ENCODE assay signal across 8 mouse cellular contexts in genomic region chr7:25756011-25756410, GRCm38 (mm10). TPM values are rescaled to one million over a fixed set of nuclear protein-coding genes. Genes with fewer than 3 reads are reported as not detected.
A peak's percentile ranks its signal among the peaks of the same experiment; 100 is the strongest.
DNase-seq lines count a peak whose midpoint lies in the region; ATAC-seq and TF ChIP-seq lines count a peak whose summit lies in the region.

No protein-coding gene starts in this region.

- DNase-seq in G1E (ENCODE audit: low spot score): peak; percentile 78
- peak; percentile 82 to 83 for DNase-seq in cerebellum, adult 2 months
- peak; percentile 87 for DNase-seq in forebrain, postnatal 0 days
- peak; percentile 77 for DNase-seq in layer of hippocampus, adult 9-10 months (ENCODE audit: low spot score)
- peak; percentile 80 for DNase-seq in ovary, postnatal 10 days (ENCODE audit: low spot score)
- peak; percentile 79 to 88 for DNase-seq in thymus, postnatal 10 days (ENCODE audit: low spot score in 2 of 2)

- 0 out of 2 replicates have a peak, but pooled peaks have one; percentile 9 for TF ChIP-seq POLR2A in cerebellum, adult 2 months (IDR thresholded peaks at IDR 0.05; ENCODE audit: borderline replicate concordance, insufficient read depth, low read length)

- peak overlapping the region; percentile 45 for H3K9ac ChIP-seq in forebrain, postnatal 0 days
- peak overlapping the region; percentile 64 for H3K9ac ChIP-seq in lung, embryonic 16.5 days (ENCODE audit: low read length)

- H3K4me2 ChIP-seq in forebrain, postnatal 0 days (ENCODE audit: low read depth): peak overlapping the region; percentile 65
- peak overlapping the region; percentile 93 for H3K4me2 ChIP-seq in lung, embryonic 16.5 days (ENCODE audit: low read depth, low read length)

- peaks cover 29% of the 10 kb centered on the region for H3K4me1 ChIP-seq in G1E (ENCODE audit: insufficient read depth, low read depth, low read length)
- H3K4me1 ChIP-seq in cerebellum, adult 2 months (ENCODE audit: control insufficient read depth, insufficient read depth, low read length): no peaks in the 10 kb centered on the region; the same call in 1 of the 2 replicates
- H3K4me1 ChIP-seq in forebrain, postnatal 0 days (ENCODE audit: insufficient read depth): peaks cover 15% of the 10 kb centered on the region
- peaks cover 15% of the 10 kb centered on the region for H3K4me1 ChIP-seq in lung, embryonic 16.5 days (replicated peaks; ENCODE audit: control insufficient read depth, insufficient read depth, low read length)

- TF ChIP-seq CTCF in G1E (IDR thresholded peaks at IDR 0.05; ENCODE audit: low read depth, low read length): no peak
- peak; percentile 70; the same call in 1 of the 2 replicates for TF ChIP-seq CTCF in cerebellum, adult 2 months (IDR thresholded peaks at IDR 0.05; ENCODE audit: borderline replicate concordance, insufficient read depth, low read depth, low read length)
- TF ChIP-seq CTCF in forebrain, postnatal 0 days (IDR thresholded peaks at IDR 0.05; ENCODE audit: low read depth): peak; percentile 81

- under 1% methylated on average over 18 of the region's 18 CpGs for WGBS in cerebellum, adult 2 months
- under 1% methylated on average over 18 of the region's 18 CpGs for WGBS in forebrain, postnatal 0 days
- 1% methylated on average over 18 of the region's 18 CpGs for WGBS in lung, embryonic 16.5 days

- H3K4me3 ChIP-seq in G1E (ENCODE audit: low read depth, low read length): peak overlapping the region; percentile 95
- H3K4me3 ChIP-seq in cerebellum, adult 2 months (replicated peaks; ENCODE audit: insufficient read depth, low read depth, low read length): peak overlapping the region; percentile 69
- H3K4me3 ChIP-seq in forebrain, postnatal 0 days (ENCODE audit: low read depth, low read length): peak overlapping the region; percentile 99
- peak overlapping the region; percentile 94 for H3K4me3 ChIP-seq in lung, embryonic 16.5 days (ENCODE audit: low read length)

- H3K36me3 ChIP-seq in G1E (replicated peaks): peaks cover 23% of the 10 kb centered on the region
- H3K36me3 ChIP-seq in forebrain, postnatal 0 days (ENCODE audit: insufficient read depth): peaks cover 9% of the 10 kb centered on the region
- H3K36me3 ChIP-seq in lung, embryonic 16.5 days (ENCODE audit: control insufficient read depth, insufficient read depth, low read length): 0 out of 2 replicates have a peak, but pooled peaks cover 3% of the 10 kb centered on the region

- ATAC-seq in G1E (ENCODE audit: extremely low read depth, insufficient number of reproducible peaks, low FRiP score, poor library complexity, severe bottlenecking): peak; percentile 55
- peak; percentile 2 for ATAC-seq in forebrain, postnatal 0 days
- peak; percentile 69 to 79 for ATAC-seq in hematopoietic stem cell, adult 5-6 weeks (replicated peaks in 1 of 2; ENCODE audit: insufficient read depth in 1 of 2, low FRiP score in 2 of 2, low TSS enrichment in 1 of 2, low read depth in 1 of 2, poor library complexity in 2 of 2, severe bottlenecking in 2 of 2)
- peak; percentile 37 for ATAC-seq in lung, embryonic 16.5 days (ENCODE audit: low read depth)

- no peaks in the 10 kb centered on the region for H3K9me3 ChIP-seq in G1E (replicated peaks)
- H3K9me3 ChIP-seq in forebrain, postnatal 0 days (ENCODE audit: low read length): no peaks in the 10 kb centered on the region
- no peaks in the 10 kb centered on the region for H3K9me3 ChIP-seq in lung, embryonic 16.5 days (ENCODE audit: control insufficient read depth, low read length)

- peaks cover 31% of the 10 kb centered on the region for H3K27me3 ChIP-seq in G1E (ENCODE audit: insufficient read depth, low read length)
- no peaks in the 10 kb centered on the region for H3K27me3 ChIP-seq in cerebellum, adult 2 months (ENCODE audit: control insufficient read depth, insufficient read depth, low read length)
- H3K27me3 ChIP-seq in forebrain, postnatal 0 days (ENCODE audit: insufficient read depth, low read length): no peaks in the 10 kb centered on the region
- no peaks in the 10 kb centered on the region for H3K27me3 ChIP-seq in lung, embryonic 16.5 days (ENCODE audit: control insufficient read depth, insufficient read depth, low read depth, low read length)

- peak overlapping the region; percentile 51; the same call in 1 of the 2 replicates for H3K27ac ChIP-seq in cerebellum, adult 2 months (ENCODE audit: insufficient read depth, low read length)
- peak overlapping the region; percentile 77 for H3K27ac ChIP-seq in forebrain, postnatal 0 days (ENCODE audit: low read depth, low read length)
- peak overlapping the region; percentile 94 for H3K27ac ChIP-seq in lung, embryonic 16.5 days (ENCODE audit: low read length)

RNA-seq across cellular contexts. Expression of gene Hnrnpul1, which starts 1.5 kb away (rescaled TPM):
- total RNA-seq in G1E (2014; fragmentation: Nextera tagmentation) (364 and 375 TPM in 2 replicates), G1E (2017) (106 and 116 TPM in 2 replicates)
- polyA plus RNA-seq in G1E (2012): 382 and 453 TPM in 2 replicates
- 48.7 and 49.0 TPM in 2 replicates for polyA plus RNA-seq in cerebellum, adult 2 months (2012; rRNA removed)
- total RNA-seq in forebrain, postnatal 0 days (2014; rRNA removed): 110 and 144 TPM in 2 replicates
- 47.3 and 47.9 TPM in 2 replicates for polyA plus RNA-seq in forebrain, postnatal 0 days (2015; fragmentation: Nextera tagmentation; extraction: Ambion mirVana)
- total RNA-seq in hematopoietic stem cell, adult 5-6 weeks (2017): 137 TPM in 2 replicates
- 47.9 and 55.8 TPM in 2 replicates for polyA plus RNA-seq in lung, embryonic 16.5 days (2015; fragmentation: Nextera tagmentation; extraction: Ambion mirVana)

RNA-seq across cellular contexts. Expression of gene Axl, which starts 32.5 kb away (rescaled TPM):
- total RNA-seq in G1E (2014; fragmentation: Nextera tagmentation): 2.5 TPM in 1 of 2 replicates, not detected in the other
- total RNA-seq in G1E (2017): 0.11 and 0.35 TPM in 2 replicates
- polyA plus RNA-seq in G1E (2012): not detected in 2 replicates
- 23.6 and 27.1 TPM in 2 replicates for polyA plus RNA-seq in cerebellum, adult 2 months (2012; rRNA removed)
- total RNA-seq in forebrain, postnatal 0 days (2014; rRNA removed): 15.8 and 17.7 TPM in 2 replicates
- 14.6 and 16.1 TPM in 2 replicates for polyA plus RNA-seq in forebrain, postnatal 0 days (2015; fragmentation: Nextera tagmentation; extraction: Ambion mirVana)
- total RNA-seq in hematopoietic stem cell, adult 5-6 weeks (2017): 6.2 and 16.9 TPM in 2 replicates
- 53.6 and 55.1 TPM in 2 replicates for polyA plus RNA-seq in lung, embryonic 16.5 days (2015; fragmentation: Nextera tagmentation; extraction: Ambion mirVana)

RNA-seq across cellular contexts. Expression of gene Ccdc97, which starts 37.1 kb away (rescaled TPM):
- total RNA-seq in G1E (2014; fragmentation: Nextera tagmentation): 41.2 and 52.8 TPM in 2 replicates
- total RNA-seq in G1E (2017): 10.7 and 11.7 TPM in 2 replicates
- polyA plus RNA-seq in G1E (2012): 63.1 and 65.3 TPM in 2 replicates
- polyA plus RNA-seq in cerebellum, adult 2 months (2012; rRNA removed): 59.3 and 62.7 TPM in 2 replicates
- total RNA-seq in forebrain, postnatal 0 days (2014; rRNA removed): 21.1 and 37.6 TPM in 2 replicates
- polyA plus RNA-seq in forebrain, postnatal 0 days (2015; fragmentation: Nextera tagmentation; extraction: Ambion mirVana): 31.7 and 32.0 TPM in 2 replicates
- total RNA-seq in hematopoietic stem cell, adult 5-6 weeks (2017): 16.7 and 18.9 TPM in 2 replicates
- 21.1 and 24.9 TPM in 2 replicates for polyA plus RNA-seq in lung, embryonic 16.5 days (2015; fragmentation: Nextera tagmentation; extraction: Ambion mirVana)

Comparison
In these comparisons a context has a peak if more than half of its experiments do, and no peak if none do; other contexts are left out.
1. Peak in every context shown above with its lines: DNase-seq, ATAC-seq, H3K4me3 ChIP-seq and H3K27ac ChIP-seq.
2. ATAC-seq: peak in every context shown above with its lines; median percentile 74 in hematopoietic stem cell, adult 5-6 weeks; 55 in G1E; 37 in lung, embryonic 16.5 days; 2 in forebrain, postnatal 0 days.
3. RNA of gene Axl, which starts 32.5 kb away (polyA plus RNA-seq): 53.6 to 55.1 TPM in lung, embryonic 16.5 days, 23.6 to 27.1 TPM in cerebellum, adult 2 months and 14.6 to 16.1 TPM in forebrain, postnatal 0 days; not detected in G1E; every median in the first group is over 10 times any median in the second.